Mouse (Mus musculus) right cerebral cortex, adult 18-20 months (tissue): ENCODE measurements around the gene Umps.

Source experiments
- DNase-seq: peaks from one replicate; pipeline ENCODE4 v3.0.0; 2022; ENCODE audit warnings: mixed read lengths

The Umps gene

DNA sequence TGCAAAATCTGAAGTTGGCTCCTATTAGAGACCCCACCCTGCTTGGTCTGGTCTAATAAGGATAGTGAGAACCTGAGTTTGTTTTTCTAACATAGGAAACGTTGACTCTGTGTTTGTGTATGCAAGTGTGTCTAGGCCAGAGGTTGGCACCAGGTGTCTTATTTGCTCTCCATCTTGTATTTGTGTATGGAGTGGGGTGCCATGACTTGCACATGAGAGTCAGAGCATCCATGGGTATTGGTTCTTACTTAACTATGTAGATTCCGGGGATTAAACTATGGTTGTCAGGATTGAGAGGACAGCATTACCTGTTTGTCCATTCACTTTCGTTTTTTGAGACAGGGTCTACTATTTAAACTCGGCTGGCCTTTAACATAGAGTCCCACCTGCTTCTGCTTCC, 13.8 kb downstream of the Umps start:
- no peak for DNase-seq

DNA sequence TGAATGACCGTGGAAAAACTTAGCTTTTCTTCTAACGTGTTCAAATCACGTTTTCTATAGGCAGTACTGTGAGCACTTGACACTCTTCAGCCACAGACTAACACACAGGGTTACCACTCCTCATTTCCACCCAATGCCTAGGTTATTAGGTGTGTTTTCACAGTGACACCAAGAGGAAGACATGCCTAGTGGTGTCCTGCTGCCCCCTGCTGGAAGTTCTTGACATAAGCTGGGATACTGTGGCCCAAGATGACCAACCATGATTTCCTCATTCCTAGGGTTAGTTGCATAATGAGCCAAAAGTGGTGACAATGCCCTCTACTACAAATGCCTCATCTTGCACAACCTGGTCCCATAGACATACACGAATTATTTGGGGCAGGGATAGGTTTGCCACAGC, 16.0 kb downstream of the Umps start:
- DNase-seq = peak; percentile 68

DNA sequence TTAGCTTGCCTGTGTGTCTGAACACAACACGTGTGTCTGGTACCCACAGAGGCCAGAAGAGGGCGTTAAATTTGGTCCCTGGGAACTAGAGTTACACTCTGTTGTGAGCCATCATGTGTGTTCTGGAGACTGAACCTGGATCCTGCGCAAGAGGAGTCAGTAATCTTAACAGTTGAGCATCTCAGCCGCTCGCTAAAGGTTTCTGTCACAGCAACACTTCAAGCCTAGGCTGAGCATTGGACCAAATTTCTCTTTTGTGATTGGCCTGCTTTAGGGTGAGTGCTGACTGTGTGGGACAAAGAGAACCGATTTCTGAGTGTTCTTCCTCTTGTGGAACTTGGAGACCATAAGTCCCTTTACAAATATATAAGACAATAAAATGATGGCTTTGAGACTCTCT, 16.5 kb downstream of the Umps start:
- DNase-seq = no peak

DNA sequence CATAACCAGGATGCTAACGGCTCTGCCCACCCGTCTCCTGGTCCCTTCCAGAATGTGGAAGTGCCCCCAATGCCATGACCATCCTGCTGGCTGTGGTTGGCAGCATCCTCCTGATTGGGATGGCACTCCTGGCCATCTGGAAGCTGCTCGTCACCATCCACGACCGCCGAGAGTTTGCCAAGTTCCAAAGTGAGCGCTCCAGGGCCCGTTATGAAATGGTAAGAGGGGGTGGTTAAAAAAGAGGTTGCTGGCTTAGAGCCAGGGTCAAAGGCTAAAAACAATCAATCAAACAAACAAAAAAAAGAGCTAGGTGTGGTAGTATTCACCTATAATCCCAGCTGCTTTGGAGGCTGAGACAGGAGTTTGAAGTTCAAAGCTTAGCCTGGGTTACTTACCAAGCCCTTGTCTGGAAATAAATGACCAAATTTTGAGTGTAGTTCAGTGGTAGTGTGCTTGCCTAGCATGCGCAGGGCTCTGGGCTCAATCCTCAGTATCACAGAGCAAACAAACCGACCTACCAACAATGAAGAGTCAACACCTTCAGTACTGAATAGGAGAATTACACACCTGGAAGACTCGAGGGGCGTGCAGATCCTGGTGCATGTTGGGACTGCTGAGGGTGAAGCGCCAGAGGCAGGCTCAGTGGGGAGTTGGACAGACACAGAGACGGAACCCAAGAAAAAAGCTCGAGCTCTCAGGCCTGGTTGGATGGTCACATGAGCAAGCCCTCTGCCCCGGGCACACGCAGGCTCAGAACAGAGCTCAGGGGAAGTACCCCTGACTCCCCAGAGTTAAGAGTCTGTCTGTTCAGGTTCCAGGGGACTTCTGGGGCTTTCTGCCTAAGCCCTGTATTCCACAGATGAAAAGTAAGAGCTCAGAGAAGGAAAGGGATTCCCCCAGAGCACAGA, 18.9 kb downstream of the Umps start:
- no peak for DNase-seq

DNA sequence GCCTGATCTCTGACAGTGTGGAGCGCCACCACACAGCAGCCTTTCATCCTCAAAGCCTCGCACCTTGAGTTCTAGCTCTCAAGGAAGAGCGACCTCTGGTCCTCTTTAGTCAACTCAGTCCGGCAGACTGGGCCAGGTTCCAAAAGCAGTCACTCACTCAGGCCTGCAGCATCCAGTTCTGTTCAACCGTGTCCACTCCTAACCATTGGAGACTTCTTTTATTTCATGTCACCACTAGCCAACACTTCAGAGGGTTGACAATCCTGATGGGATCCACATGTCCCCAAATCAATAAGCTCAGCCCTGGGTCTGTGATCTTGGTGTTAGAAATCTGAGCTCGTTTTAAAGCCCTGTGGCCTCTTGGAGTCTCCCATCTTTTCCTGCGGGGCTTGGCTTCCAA, 20.8 kb downstream of the Umps start:
- DNase-seq = no peak

DNA sequence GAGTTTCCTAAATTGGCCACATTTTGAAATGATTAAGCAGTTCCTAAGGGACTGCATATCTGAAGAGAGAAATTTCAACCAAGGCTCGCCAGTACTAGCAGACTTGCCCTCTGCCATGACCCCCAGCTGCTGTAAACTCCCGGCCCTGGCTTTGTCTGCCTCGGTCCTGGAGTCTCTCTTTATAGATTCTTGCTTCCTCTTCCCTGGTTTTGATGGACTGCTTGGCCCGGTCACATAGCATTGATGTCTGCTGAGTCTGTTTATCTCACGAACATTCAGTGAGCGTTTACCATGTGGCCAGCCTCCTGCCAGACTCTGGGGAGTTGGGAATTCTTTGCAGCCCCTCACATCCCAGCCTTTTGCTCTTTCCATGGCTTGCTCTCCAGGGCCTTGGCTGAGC, 22.1 kb downstream of the Umps start:
- no peak for DNase-seq

DNA sequence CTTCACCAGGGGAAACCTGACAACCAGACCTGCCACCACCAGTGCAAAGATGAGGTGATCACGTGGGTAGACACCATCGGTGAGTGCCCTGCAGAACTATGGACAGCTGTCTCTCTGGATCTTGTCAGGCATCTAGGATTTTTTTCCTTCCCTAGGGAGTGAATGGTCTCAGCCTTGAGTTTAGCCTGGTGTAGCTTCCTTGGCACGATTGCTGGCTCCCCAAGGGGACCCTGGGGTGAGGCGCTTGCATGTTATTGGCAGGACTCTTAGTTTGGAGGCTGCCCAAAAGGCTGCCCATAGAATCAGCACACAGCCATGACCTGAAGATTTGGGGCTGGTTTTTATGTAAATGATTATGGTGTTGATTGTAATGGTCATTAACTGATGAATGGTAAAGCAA, 22.7 kb downstream of the Umps start:
- no peak for DNase-seq

DNA sequence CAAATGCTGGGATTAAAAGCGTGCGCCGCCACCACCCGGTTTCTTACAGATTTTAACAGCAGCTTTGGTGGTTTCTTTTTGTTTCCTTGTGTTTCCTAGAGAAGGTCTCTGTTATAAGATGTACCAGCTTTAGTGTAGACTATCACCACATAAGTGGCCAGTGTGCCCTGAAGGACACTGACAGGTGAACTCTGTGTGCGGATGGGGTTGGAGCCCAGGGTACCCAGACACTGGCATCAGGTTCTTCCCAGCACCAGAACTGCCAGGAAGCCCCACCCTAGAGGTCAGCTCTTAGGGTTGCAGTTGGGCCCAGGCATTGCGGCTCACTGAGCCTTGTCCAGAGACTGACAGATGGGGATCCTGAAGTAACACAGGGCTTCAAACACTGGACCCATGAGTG, 23.4 kb downstream of the Umps start:
- DNase-seq = no peak

DNA sequence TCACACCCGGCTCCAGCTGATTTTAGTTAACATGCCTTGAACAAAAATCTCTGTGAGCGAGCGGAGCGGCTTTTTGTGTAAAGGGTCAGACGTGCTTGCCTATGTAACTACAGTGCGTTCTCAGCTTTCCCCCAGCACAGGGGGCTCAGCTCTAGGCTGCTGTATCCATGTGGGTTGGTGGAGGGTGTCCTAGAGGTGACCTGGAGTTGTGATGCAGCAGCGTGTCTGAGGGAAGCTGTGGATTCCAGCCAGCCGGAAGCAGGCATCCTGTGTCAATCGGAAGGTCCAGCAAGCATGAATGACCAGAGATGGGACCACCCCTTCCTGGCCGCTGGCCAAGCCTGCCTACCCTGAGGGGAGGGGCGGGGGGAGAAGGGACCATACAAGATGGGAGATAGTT, 24.5 kb downstream of the Umps start:
- DNase-seq = no peak

DNA sequence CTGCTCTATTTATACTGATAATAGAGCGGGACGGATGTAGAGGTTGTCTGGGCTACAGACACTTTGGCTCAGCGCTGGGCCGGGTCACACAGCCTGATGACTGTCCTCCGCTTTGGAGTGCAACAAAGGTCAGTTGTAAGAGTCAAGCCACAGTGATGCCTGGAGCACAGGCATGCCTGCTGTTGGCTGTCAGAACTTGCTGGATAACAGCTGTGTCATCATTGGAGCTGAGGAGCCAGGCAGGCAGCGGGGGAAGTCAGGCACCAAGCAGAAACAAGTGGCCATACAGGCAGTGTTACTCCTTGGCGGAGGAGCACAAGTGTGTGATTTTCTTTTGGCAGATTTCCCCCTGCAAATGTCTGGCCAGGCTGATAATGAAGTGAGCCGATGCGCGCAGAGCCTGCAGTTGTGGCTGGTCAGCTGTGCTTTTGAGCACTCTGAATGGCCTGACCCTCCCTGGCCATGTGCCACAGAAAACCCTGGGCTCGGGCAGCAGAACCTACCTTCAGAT, 25.5 kb downstream of the Umps start:
- DNase-seq = no peak

DNA sequence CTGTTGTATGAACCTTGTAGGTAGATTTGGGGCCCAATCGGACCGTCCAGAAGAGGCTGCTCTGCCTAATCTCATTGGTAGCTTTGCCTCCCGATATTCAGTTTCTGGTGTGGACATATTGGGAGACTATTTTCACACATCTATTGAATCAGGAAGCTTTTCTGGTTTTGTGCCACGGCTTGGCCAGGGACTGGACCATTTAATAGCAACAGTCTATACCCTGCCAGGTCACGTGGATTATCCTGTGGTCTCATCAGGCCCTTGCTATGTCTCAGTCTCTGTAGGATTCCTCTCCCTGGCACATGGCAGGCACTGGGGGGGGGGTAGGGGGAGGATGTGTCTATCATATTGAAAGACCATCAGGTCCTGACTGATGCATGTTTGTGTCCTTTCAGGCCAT, 26.7 kb downstream of the Umps start:
- no peak for DNase-seq

DNA sequence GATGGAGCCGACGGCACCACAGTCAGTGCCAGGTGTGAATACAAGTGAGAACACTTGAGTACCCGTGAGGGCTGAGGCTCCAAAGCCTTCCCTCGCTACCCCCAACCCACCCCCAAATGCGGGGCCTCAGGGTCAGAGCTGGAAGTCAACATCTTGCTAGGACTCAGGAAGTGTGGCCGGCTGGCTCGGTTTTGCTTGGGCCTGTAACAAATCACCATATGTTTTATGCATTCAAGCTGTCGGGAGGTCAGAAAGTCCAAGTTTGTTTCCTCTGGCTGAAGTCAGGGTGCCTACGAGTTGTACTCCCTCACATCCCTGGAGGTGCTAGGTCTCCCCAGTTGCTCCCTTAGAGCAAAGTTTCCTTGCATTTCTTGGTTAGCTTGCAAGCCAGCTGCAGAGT, 27.2 kb downstream of the Umps start:
- DNase-seq = no peak

DNA sequence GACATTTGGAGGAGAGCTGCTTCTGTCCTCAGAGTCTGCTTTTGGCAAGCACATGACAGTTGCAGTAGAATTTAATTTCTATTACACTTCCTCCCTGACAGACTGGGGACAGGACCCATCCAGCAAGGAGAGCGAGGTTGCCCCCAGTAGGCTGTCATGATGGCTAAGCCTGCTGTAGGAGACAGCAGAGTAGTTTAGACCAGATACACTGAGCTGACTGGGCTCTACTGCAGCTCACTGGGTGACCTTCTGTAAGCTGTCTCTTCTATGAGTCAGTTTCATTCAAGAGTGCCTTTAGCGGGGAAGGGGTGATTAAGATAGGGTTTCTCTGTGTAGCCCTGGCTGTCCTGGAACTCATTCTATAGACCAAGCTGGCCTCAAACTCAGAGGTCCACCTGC, 27.7 kb downstream of the Umps start:
- no peak for DNase-seq

DNA sequence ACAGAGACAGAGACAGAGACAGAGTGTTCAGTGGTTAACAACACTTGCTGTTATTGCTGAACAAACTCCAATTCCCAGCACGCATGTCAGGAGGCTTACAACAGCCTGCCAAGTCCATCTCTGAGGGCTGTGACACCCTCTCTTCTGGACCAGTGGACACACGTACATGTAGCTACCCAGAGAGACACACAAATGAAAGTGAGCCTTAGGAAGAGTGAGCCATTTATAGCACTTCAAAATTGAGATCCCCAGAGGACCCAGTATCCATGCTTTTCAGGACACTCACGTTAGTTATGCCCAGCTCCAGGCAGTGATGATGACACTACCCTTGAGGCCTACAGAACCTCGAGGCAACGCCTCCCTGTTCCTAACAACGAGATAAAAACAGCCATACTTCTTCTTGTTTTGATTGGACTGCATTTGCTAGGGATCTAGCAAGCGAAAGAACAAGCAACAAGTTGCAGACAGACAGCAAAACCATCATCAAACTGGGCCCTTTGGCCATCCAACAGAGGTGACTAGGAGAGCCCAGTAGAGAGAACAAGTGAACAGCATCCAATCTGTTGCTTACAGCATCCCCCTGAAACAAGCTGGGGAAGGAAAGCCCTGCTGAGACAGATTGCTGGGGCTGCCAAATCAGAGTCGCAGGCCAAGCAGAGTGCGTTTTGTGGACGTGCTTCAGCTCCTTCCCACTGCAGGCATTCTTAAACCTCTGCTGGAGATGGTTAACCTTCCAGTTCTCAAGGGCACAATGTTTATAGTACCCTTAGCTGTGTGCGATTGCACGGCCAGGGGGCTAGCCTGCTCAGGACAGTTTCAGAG, 28.3 kb downstream of the Umps start:
- no peak for DNase-seq

DNA sequence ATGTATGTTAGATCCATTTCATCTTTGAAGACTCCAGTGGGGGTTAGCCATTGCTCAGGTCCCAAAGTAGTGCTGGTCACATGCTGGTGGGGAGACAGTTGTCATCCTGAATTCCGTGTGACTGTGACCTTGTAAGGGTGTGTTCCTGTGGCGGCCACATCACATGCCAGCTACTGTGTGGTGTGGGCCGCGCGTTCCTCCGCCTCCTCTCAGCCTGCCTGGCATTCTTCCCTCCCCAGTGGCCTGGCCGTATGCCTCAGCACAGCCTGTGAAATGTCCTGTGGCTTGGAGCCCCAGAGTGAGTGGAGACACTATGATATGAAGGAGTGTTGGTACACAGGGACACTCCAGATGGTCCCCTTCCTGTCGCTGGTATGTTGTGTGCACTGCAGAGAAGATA, 29.3 kb downstream of the Umps start:
- peak; percentile 53 for DNase-seq

DNA sequence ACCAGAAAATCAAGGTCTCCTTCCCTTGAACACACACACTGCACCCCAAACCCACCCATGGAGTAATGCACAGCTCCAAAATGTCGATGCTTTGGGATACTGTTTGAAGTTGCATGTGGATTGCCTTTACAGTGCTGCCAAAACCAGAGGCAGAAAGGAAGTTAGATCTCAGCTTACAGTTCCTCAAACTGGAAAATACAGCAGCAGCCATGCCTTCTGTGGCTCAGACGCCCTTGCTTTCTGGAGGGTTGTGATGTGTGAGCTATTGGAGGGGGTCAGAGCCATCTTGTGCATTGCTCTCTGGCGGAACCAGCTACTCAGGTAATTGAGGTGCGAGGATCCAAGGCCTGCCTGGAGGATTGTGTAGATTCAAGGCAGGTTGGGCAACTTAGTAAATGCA, 30.0 kb downstream of the Umps start:
- DNase-seq = no peak

DNA sequence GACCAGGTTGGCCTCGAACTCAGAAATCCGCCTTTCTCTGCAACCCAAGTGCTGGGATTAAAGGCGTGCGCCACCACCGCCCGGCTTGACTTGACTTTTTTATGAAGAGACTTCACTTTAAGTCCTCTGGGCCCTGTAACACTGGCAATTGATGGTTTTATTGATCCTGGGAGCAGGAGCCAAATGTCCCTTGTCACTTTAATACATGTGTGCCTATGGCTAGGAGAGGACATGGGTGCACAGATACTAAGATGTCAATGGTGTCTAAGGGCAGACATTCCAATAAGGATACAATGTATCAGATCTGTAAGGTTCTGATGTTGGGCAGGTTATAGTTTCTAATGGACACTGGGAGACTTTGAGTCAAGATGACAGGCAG, 31.4 kb downstream of the Umps start:
- DNase-seq = no peak

DNA sequence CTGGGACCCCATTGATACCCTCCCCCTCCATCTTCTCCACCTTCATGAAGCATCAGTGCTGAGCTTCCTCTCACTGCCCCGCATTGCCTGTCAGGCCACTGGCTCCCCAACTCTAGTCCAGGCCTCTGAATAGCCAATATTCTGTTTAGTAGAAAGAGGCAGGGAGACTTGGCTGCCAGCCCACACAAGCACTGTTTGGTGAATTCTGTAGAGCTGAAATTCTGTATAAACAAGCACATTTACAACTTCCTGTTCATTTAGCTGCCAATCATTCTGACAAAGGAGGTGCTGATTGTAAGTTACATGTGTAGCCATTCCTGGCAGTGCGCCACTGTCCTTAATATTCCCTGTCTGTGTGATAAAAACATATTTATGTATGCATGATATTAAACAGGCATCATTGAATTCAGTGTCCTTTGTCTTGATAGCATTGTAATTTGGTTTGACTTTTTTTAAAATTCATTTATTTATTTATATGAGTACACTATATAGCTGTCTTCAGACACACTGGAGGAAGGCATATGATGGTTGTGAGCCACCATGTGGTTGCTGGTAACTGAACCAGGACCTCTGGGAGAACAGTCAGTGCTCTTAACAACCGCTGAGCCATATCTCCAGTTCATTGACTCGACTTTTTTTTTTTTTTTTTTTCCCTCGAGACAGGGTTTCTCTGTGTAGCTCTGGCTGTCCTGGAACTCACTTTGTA, 32.0 kb downstream of the Umps start:
- DNase-seq = peak; percentile 40

DNA sequence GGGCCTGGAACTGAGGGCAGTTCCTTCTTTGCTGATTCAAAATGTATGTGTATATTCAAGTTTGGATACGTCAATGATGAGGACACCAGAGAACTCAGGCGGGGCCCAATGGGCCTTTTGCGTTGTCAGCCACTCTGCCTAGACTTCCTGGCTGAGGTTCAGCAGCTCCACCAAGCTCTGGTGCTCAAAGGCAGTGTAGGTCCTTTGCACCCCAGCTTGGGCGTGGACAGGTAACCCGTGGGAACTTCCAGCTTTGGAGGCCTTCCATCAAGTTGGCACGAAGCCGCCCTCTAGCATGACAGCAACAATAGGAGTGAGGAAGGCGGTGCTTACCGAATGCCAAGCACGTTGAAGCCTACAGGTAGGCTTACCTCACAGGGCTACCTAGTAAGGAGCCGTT, 33.4 kb downstream of the Umps start:
- DNase-seq = no peak

DNA sequence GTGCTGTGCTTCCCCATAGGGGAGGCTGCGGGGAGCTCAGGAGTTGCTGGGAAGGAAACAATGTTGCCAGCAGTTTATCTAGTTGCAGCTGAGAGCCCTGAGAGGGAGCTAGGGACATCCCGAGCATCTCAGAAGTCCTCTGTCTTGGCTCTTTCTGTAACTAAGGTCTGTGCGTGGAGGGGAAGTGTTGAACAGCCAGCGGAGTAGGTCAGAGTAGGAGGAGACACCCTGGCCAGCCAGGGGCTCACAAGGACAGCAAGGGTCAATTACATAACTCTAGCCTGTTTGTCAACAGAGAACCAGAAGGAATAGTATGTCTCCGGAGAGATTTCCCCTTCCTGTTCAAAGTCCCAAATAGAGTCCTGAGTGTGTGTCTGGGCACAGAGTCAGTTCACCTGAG, 34.7 kb downstream of the Umps start:
- DNase-seq = no peak

DNA sequence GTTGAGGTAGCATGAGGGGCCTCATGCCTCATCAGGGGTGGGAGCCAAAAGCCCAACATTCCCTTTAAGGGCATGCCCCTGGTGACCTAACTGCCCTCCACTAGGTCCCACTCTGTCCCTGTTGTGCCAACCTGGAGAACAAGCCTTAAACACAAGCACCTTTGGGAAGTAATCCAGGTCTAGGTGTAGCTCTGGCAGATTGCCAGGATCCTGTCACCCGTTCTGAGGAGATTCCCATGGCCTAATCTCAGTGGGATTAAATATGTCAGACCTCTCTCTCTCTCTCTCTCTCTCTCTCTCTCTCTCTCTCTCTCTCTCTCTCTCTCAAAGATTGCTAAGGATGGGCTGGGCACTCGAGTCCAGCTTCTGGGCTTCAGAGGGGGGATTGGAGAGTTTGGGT, 35.2 kb downstream of the Umps start:
- DNase-seq = no peak

DNA sequence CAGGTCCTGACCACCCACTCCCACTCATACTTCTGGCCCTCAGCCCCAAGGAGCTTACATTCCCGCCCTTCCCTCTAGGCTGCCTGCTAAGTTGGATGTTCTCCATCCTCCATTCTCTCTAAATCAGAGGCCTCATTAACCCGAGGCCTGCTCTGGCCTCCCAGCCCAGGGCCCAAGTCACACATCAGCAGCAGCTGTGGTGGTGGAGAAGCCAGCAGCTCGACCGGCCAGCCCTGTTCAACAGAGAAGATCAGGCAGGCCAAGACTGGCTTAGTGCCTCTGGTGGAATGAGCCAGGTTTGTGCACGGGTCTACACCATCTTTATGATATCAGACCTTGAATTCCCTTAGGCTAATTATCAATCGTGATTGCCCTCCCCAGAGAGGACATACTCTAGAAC, 36.1 kb downstream of the Umps start:
- no peak for DNase-seq

DNA sequence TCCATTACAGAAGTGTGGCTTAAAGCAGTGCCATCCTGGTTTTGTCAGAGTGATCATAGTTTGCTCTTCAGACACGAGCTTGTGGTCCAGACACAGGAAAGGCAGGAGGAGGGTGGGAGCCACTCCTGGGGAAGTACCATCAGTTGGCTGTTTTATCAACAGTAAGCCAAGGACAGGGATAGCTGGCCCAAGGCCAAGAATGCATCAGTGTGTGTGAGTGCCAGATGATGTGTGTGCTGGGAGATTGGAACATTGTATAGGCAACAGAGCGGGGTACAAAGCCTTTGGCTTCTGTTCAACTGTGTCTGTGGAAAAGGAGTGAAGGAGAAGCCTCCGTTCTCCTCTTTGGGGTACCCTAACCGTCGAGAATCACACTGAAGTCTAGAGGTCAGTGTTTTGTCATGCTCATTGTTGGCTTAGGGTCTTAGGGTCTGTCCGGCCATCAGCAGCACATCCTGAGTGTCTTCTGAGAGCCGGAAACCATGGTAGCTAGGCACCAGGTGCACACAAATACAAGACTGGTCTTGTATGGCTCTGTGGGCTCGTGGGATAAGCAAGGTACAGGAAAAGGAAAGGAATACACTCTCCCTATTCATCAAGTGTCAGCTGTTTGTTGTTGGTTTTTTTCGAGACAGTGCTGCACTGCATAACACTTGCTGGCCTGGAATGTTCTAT, 37.9 kb downstream of the Umps start:
- no peak for DNase-seq
